Mouse (Mus musculus): Measurements from ENCODE around the gene Cdkn1a.

Gene Cdkn1a

GRCm38 (mm10) chr17:29117006-29117648, 26.4 kb downstream of the Cdkn1a start:
- DNase-seq (ENCODE audit: low read depth, low spot score) = no peak

GRCm38 (mm10) chr17:29118057-29118456, 27.3 kb downstream of the Cdkn1a start:
- no peak for DNase-seq (ENCODE audit: low read depth, low spot score)

- no peak for DNase-seq (ENCODE audit: low read depth, low spot score)
These were observed 29.9 kb downstream of the Cdkn1a start for GRCm38 (mm10) chr17:29120666-29121065.

- no peak for DNase-seq (ENCODE audit: low read depth, low spot score)
These were observed 32.0 kb downstream of the Cdkn1a start for GRCm38 (mm10) chr17:29122817-29123216.

GRCm38 (mm10) chr17:29123578-29124174, 32.9 kb downstream of the Cdkn1a start:
- DNase-seq (ENCODE audit: low read depth, low spot score) = peak; percentile 50

GRCm38 (mm10) chr17:29126561-29126960, 35.8 kb downstream of the Cdkn1a start:
- no peak for DNase-seq (ENCODE audit: low read depth, low spot score)

- no peak for DNase-seq (ENCODE audit: low read depth, low spot score)
These were observed 38.6 kb downstream of the Cdkn1a start for GRCm38 (mm10) chr17:29129341-29129740.

- no peak for DNase-seq (ENCODE audit: low read depth, low spot score)
These were observed 44.3 kb downstream of the Cdkn1a start for GRCm38 (mm10) chr17:29135066-29135465.

- DNase-seq (ENCODE audit: low read depth, low spot score) = peak; percentile 85
These were observed 45.5 kb downstream of the Cdkn1a start for GRCm38 (mm10) chr17:29136236-29136635.

- DNase-seq (ENCODE audit: low read depth, low spot score) = no peak
These were observed 47.1 kb downstream of the Cdkn1a start for GRCm38 (mm10) chr17:29137906-29138305.

GRCm38 (mm10) chr17:29141577-29141976, 50.8 kb downstream of the Cdkn1a start:
- DNase-seq (ENCODE audit: low read depth, low spot score) = no peak

- no peak for DNase-seq (ENCODE audit: low read depth, low spot score)
These were observed 52.5 kb downstream of the Cdkn1a start for GRCm38 (mm10) chr17:29143266-29143665.

- no peak for DNase-seq (ENCODE audit: low read depth, low spot score)
These were observed 54.3 kb downstream of the Cdkn1a start for GRCm38 (mm10) chr17:29145101-29145500.

GRCm38 (mm10) chr17:29147273-29147672, 56.5 kb downstream of the Cdkn1a start:
- DNase-seq (ENCODE audit: low read depth, low spot score) = no peak

GRCm38 (mm10) chr17:29147773-29148172, 57.0 kb downstream of the Cdkn1a start:
- DNase-seq (ENCODE audit: low read depth, low spot score) = no peak

- DNase-seq (ENCODE audit: low read depth, low spot score) = no peak
These were observed 59.0 kb downstream of the Cdkn1a start for GRCm38 (mm10) chr17:29149766-29150165.
